In the genomic region with DNA sequence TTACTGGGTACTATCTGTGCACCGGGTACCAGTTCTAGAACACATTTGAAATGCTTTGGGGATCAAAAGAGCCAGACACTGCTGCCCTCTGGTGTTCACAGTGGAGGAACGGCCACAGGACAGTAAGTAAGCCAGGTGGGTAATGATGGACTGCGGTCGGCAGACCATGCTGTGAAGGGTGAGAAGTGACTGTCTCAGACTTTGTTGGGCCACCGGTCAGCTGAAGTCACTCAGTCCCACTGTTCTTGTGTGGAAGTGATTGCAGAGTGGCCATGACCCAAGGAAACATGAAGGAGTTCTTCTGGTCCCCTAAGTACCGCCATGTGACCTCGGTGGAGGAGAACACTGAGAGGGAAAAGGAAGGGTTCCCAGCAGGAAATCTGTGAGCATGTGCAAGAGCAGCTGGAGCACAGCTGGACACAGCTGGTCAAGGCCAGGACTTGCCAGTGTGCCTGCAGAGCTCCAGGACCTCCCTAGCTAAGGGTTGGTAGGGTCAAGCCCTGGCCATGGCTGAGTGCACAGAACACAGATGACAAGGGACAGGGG, we compare ENCODE assay signal across 9 mouse cellular contexts.
DNase-seq lines count a peak whose midpoint lies in the region; ATAC-seq and TF ChIP-seq lines count a peak whose summit lies in the region.
"Had no signal": no experiment of that assay in that cellular context is flagged by ENCODE, and none has a peak within 500 bp of the region (broad histone marks: within the 10 kb centered on the region; RNA-seq: fewer than 3 reads in every experiment).

No protein-coding gene starts in this region.

- intact Hi-C loops in heart, postnatal 25 days (cut with DNase I), result no loop called here

- ATAC-seq in forebrain, embryonic 11.5 days (replicated peaks; ENCODE audit: low FRiP score), result no peak
- ATAC-seq in forebrain, embryonic 13.5 days, result no peak
- ATAC-seq in megakaryocyte-erythroid progenitor cell, adult 5-6 weeks (replicated peaks; ENCODE audit: low FRiP score, low TSS enrichment, poor library complexity, severe bottlenecking), result peak; percentile 65

- H3K27ac ChIP-seq in forebrain, embryonic 11.5 days (ENCODE audit: low read depth, low read length), result no peak overlapping the region
- H3K27ac ChIP-seq in forebrain, embryonic 13.5 days, result no peak overlapping the region
- no peak overlapping the region for H3K27ac ChIP-seq in layer of hippocampus, adult 2 months
- H3K27ac ChIP-seq: heart, embryonic 15.5 days had no signal

- TF ChIP-seq CTCF in E14TG2a.4 (conservative IDR thresholded peaks at IDR 0.05; ENCODE audit: low read length), result peak; percentile 55
- TF ChIP-seq CTCF in layer of hippocampus, adult 2 months (conservative IDR thresholded peaks at IDR 0.05), result peak; percentile 85

- peaks cover 2% of the 10 kb centered on the region; the same call in 1 of the 2 replicates for H3K4me1 ChIP-seq in forebrain, embryonic 11.5 days (replicated peaks; ENCODE audit: control insufficient read depth, insufficient read depth, low read length)
- peaks cover 24% of the 10 kb centered on the region for H3K4me1 ChIP-seq in forebrain, embryonic 13.5 days
- peaks cover 15% of the 10 kb centered on the region for H3K4me1 ChIP-seq in E14TG2a.4 (replicated peaks; ENCODE audit: low read depth, low read length)
- H3K4me1 ChIP-seq: heart, embryonic 15.5 days had no signal

- H3K27me3 ChIP-seq in forebrain, embryonic 11.5 days (ENCODE audit: control insufficient read depth, insufficient read depth, low read length), result no peaks in the 10 kb centered on the region
- peaks cover 5% of the 10 kb centered on the region for H3K27me3 ChIP-seq in forebrain, embryonic 13.5 days
- H3K27me3 ChIP-seq in E14TG2a.4 (ENCODE audit: insufficient read depth, low read length), result peaks cover 8% of the 10 kb centered on the region; the same call in 1 of the 2 replicates

- peak; percentile 66 for DNase-seq in forebrain, embryonic 11.5 days (ENCODE audit: low spot score)
- DNase-seq in cerebellum, adult 9-10 months, result peak; percentile 81
- peak; percentile 51 for DNase-seq in heart, postnatal 25 days (ENCODE audit: low spot score)
- peak in 1 of 2 experiments; percentile 55 for DNase-seq in layer of hippocampus, adult 2 months (ENCODE audit: low spot score in 2 of 2)
- DNase-seq in spleen, postnatal 10 days (ENCODE audit: low spot score in 2 of 2), result no peak

- H3K4me3 ChIP-seq in forebrain, embryonic 11.5 days (ENCODE audit: low read depth, low read length), result no peak overlapping the region
- H3K4me3 ChIP-seq in forebrain, embryonic 13.5 days, result no peak overlapping the region
- no peak overlapping the region for H3K4me3 ChIP-seq in E14TG2a.4 (replicated peaks; ENCODE audit: low read length)
- H3K4me3 ChIP-seq in layer of hippocampus, adult 2 months, result no peak overlapping the region
- H3K4me3 ChIP-seq: heart, embryonic 15.5 days had no signal

- H3K9me3 ChIP-seq in forebrain, embryonic 11.5 days (ENCODE audit: control insufficient read depth, low read length), result no peaks in the 10 kb centered on the region
- no peaks in the 10 kb centered on the region for H3K9me3 ChIP-seq in forebrain, embryonic 13.5 days (replicated peaks)
- H3K9me3 ChIP-seq in E14TG2a.4 (ENCODE audit: low read length), result peaks cover 18% of the 10 kb centered on the region
- H3K9me3 ChIP-seq: heart, embryonic 15.5 days had no signal

- H3K9ac ChIP-seq in forebrain, embryonic 11.5 days (ENCODE audit: low read length), result no peak overlapping the region
- H3K9ac ChIP-seq in forebrain, embryonic 13.5 days, result no peak overlapping the region
- H3K9ac ChIP-seq: heart, embryonic 15.5 days had no signal

- WGBS in forebrain, embryonic 11.5 days, result 43% methylated on average over 7 of the region's 7 CpGs
- WGBS in forebrain, embryonic 13.5 days, result 42% methylated on average over 7 of the region's 7 CpGs

- H3K4me2 ChIP-seq in forebrain, embryonic 11.5 days (ENCODE audit: low read depth, low read length, severe bottlenecking), result no peak overlapping the region
- H3K4me2 ChIP-seq in forebrain, embryonic 13.5 days, result no peak overlapping the region
- H3K4me2 ChIP-seq: heart, embryonic 15.5 days had no signal

- H3K36me3 ChIP-seq in forebrain, embryonic 11.5 days (ENCODE audit: control insufficient read depth, insufficient read depth, low read length), result no peaks in the 10 kb centered on the region
- no peaks in the 10 kb centered on the region for H3K36me3 ChIP-seq in forebrain, embryonic 13.5 days (ENCODE audit: poor library complexity, severe bottlenecking)
- no peaks in the 10 kb centered on the region for H3K36me3 ChIP-seq in E14TG2a.4 (ENCODE audit: insufficient read depth, low read length)
- H3K36me3 ChIP-seq: heart, embryonic 15.5 days had no signal

Comparison
In these comparisons a context has a peak if more than half of its experiments do, and no peak if none do; other contexts are left out.
1. DNase-seq: peak in forebrain, embryonic 11.5 days (single experiment), cerebellum, adult 9-10 months (single experiment) and heart, postnatal 25 days (single experiment); none in spleen, postnatal 10 days (0 of 2).